Mouse (Mus musculus) hematopoietic stem cell, adult 5-6 weeks (primary cell): ENCODE data around the gene Tead1. TPM values are rescaled to one million over a fixed set of nuclear protein-coding genes. Genes with fewer than 3 reads are reported as not detected.

Experiments used
- ATAC-seq, 2 experiments: fragments of 125-278 bp in 1 of 2; replicated peaks in 1 of 2; 2 replicates each; pipeline ENCODE4 v1.8.0; 2016 to 2017; ENCODE audit warnings: inconsistent platforms in 2 of 2, mild to moderate bottlenecking in 2 of 2, moderate number of reproducible peaks in 2 of 2, low read depth in 1 of 2, moderate TSS enrichment in 1 of 2; ENCODE audit not compliant: low FRiP score in 2 of 2, poor library complexity in 2 of 2, severe bottlenecking in 2 of 2, insufficient read depth in 1 of 2, low TSS enrichment in 1 of 2
- total RNA-seq: library from RNA; stranded (forward); fragments of 172-1452, 232-1000 nt; gene quantifications from 2 replicates; pipeline ENCODE4 v1.2.3, GENCODE M21; 2017

The Tead1 gene
- total RNA-seq, 1 experiment from 2014 or later, result not detected

GRCm38 (mm10) chr7:112752311-112752710 is 73.2 kb downstream of the Tead1 start:
- no peak for ATAC-seq

GRCm38 (mm10) chr7:112753314-112753713 is 74.2 kb downstream of the Tead1 start:
- no peak for ATAC-seq

GRCm38 (mm10) chr7:112759359-112759975 is 80.3 kb downstream of the Tead1 start:
- no peak for ATAC-seq

GRCm38 (mm10) chr7:112760293-112760692 is 81.2 kb downstream of the Tead1 start:
- ATAC-seq, result no peak

GRCm38 (mm10) chr7:112760782-112761181 is 81.7 kb downstream of the Tead1 start:
- no peak for ATAC-seq

GRCm38 (mm10) chr7:112762870-112763269 is 83.8 kb downstream of the Tead1 start:
- ATAC-seq, result no peak

- no peak for ATAC-seq
These were observed 84.4 kb downstream of the Tead1 start for GRCm38 (mm10) chr7:112763513-112763912.

- ATAC-seq, result no peak
These were observed 85.8 kb downstream of the Tead1 start for GRCm38 (mm10) chr7:112764921-112765320.

- ATAC-seq, result no peak
These were observed 90.7 kb downstream of the Tead1 start for GRCm38 (mm10) chr7:112769866-112770265.

GRCm38 (mm10) chr7:112771461-112771860 is 92.3 kb downstream of the Tead1 start:
- no peak for ATAC-seq

GRCm38 (mm10) chr7:112772777-112773176 is 93.7 kb downstream of the Tead1 start:
- no peak for ATAC-seq

- no peak for ATAC-seq
These were observed 94.5 kb downstream of the Tead1 start for GRCm38 (mm10) chr7:112773601-112774000.

- no peak for ATAC-seq
These were observed 96.7 kb downstream of the Tead1 start for GRCm38 (mm10) chr7:112775816-112776215.

GRCm38 (mm10) chr7:112776670-112777069 is 97.6 kb downstream of the Tead1 start:
- ATAC-seq, result no peak

- no peak for ATAC-seq
These were observed 100.5 kb downstream of the Tead1 start for GRCm38 (mm10) chr7:112779636-112780035.

GRCm38 (mm10) chr7:112780910-112781309 is 101.8 kb downstream of the Tead1 start:
- no peak for ATAC-seq

GRCm38 (mm10) chr7:112781987-112782386 is 102.9 kb downstream of the Tead1 start:
- ATAC-seq, result no peak

- no peak for ATAC-seq
These were observed 105.2 kb downstream of the Tead1 start for GRCm38 (mm10) chr7:112784278-112784677.

GRCm38 (mm10) chr7:112785271-112785670 is 106.2 kb downstream of the Tead1 start:
- no peak for ATAC-seq
